Mouse (Mus musculus) liver, embryonic 16.5 days (tissue): ENCODE measurements around the gene Aldh3b3. TPM values are rescaled to one million over a fixed set of nuclear protein-coding genes. Genes with fewer than 3 reads are reported as not detected.
A peak's percentile ranks its signal among the peaks of the same experiment; 100 is the strongest.

Experiments
- ATAC-seq: fragments of 200-750 bp; cut with Nextera tagmentation; 2 replicates; pipeline ENCODE4 v1.8.0; 2017; ENCODE audit warnings: low read depth, mild to moderate bottlenecking, moderate number of reproducible peaks, moderate library complexity
- H3K27ac ChIP-seq: fragments of 300-500 bp; sonication (generic); 2 replicates; pipeline ENCODE4 v1.5.1; 2014; ENCODE audit warnings: mild to moderate bottlenecking, low read length
- H3K27me3 ChIP-seq: fragments of 300-500 bp; sonication (generic); 2 replicates; pipeline ENCODE4 v1.6.1; 2014; ENCODE audit warnings: low read depth, low read length, mixed read lengths; ENCODE audit not compliant: control insufficient read depth, insufficient read depth
- H3K36me3 ChIP-seq: fragments of 300-500 bp; sonication (generic); 2 replicates; pipeline ENCODE4 v1.6.1; 2014; ENCODE audit warnings: mild to moderate bottlenecking; ENCODE audit not compliant: control insufficient read depth, insufficient read depth
- H3K4me1 ChIP-seq: fragments of 300-500 bp; sonication (generic); 2 replicates; pipeline ENCODE4 v1.6.1; 2014; ENCODE audit warnings: low read depth, low read length, mixed read lengths; ENCODE audit not compliant: control insufficient read depth
- H3K4me2 ChIP-seq: fragments of 300-500 bp; sonication (generic); 2 replicates; pipeline ENCODE4 v1.6.1; 2014; ENCODE audit warnings: low read depth, low read length, mixed read lengths
- H3K4me3 ChIP-seq: fragments of 300-500 bp; sonication (generic); 2 replicates; pipeline ENCODE4 v1.5.1; 2014; ENCODE audit warnings: low read depth, mild to moderate bottlenecking, low read length
- H3K9ac ChIP-seq: fragments of 300-500 bp; sonication (generic); 2 replicates; pipeline ENCODE4 v1.6.1; 2014; ENCODE audit warnings: low read depth, low read length
- H3K9me3 ChIP-seq: fragments of 300-500 bp; sonication (generic); replicated peaks from 2 replicates; pipeline ENCODE4 v1.6.1; 2016; ENCODE audit warnings: low read length; ENCODE audit not compliant: control insufficient read depth
- WGBS: fragments of 180-500 bp; shearing (Covaris S2); extraction: QIAGEN DNeasy Blood & Tissue Kit; methylation state at CpG from one replicate; pipeline ENCODE4 v1.1.7; 2014; ENCODE audit not compliant: insufficient replicate concordance; 5-methylcytosine and 5-hydroxymethylcytosine counted together
- polyA plus RNA-seq: library from polyadenylated mRNA; unstranded; fragments of >200 nt; fragmentation: Nextera tagmentation; extraction: Ambion mirVana; gene quantifications from 2 replicates; pipeline ENCODE4 v1.2.1, GENCODE M21; 2015

The Aldh3b3 gene
- polyA plus RNA-seq, 1 experiment from 2014 or later: 0.12 TPM

- H3K4me3 ChIP-seq: peak overlapping the region; percentile 88
- peak overlapping the region; percentile 98 for H3K4me2 ChIP-seq
- WGBS: 20% methylated on average over 17 of the region's 17 CpGs
- peaks cover 17% of the 10 kb centered on the region for H3K4me1 ChIP-seq
- H3K27ac ChIP-seq: peak overlapping the region; percentile 98
- H3K9ac ChIP-seq: peak overlapping the region; percentile 89
- no peaks in the 10 kb centered on the region for H3K9me3 ChIP-seq
- peaks cover 2% of the 10 kb centered on the region; the same call in 1 of the 2 replicates for H3K36me3 ChIP-seq
- ATAC-seq: no peak
- H3K27me3 ChIP-seq: no peaks in the 10 kb centered on the region
These were observed 42.6 kb downstream of the Aldh3b3 start for GRCm38 (mm10) chr19:4000949-4001525.

GRCm38 (mm10) chr19:4001752-4002151 is 43.3 kb downstream of the Aldh3b3 start:
- no peaks in the 10 kb centered on the region for H3K27me3 ChIP-seq
- no peaks in the 10 kb centered on the region for H3K9me3 ChIP-seq
- WGBS: 79% methylated on average over 5 of the region's 5 CpGs
- no peak overlapping the region for H3K27ac ChIP-seq
- H3K4me2 ChIP-seq: no peak overlapping the region
- ATAC-seq: no peak
- H3K36me3 ChIP-seq: peaks cover 10% of the 10 kb centered on the region; the same call in 1 of the 2 replicates
- no peak overlapping the region for H3K9ac ChIP-seq
- H3K4me1 ChIP-seq: peaks cover 17% of the 10 kb centered on the region
- H3K4me3 ChIP-seq: no peak overlapping the region

GRCm38 (mm10) chr19:4003112-4003511 is 44.7 kb downstream of the Aldh3b3 start, which contains the start of gene Doc2g:
Doc2g (plus strand) TSS chr19:4003313.
- Histone ChIP-seq H3K27ac (no peak within 1 kb of the TSS), H3K4me2 (no peak within 1 kb of the TSS), H3K4me3 (no peak within 1 kb of the TSS), H3K9ac (no peak within 1 kb of the TSS), H3K9me3 (no peaks in the 10 kb centered on the region), H3K36me3 (peaks cover 21% of the 10 kb centered on the region), H3K27me3 (no peaks in the 10 kb centered on the region), H3K4me1 (peaks cover 17% of the 10 kb centered on the region)
- ATAC-seq: no peak
- 78% methylated on average over 1 of the region's 1 CpGs for WGBS

GRCm38 (mm10) chr19:4003641-4004040 is 45.2 kb downstream of the Aldh3b3 start:
- no peak overlapping the region for H3K9ac ChIP-seq
- WGBS: 75% methylated on average over 12 of the region's 12 CpGs
- no peak overlapping the region for H3K4me2 ChIP-seq
- no peak for ATAC-seq
- no peaks in the 10 kb centered on the region for H3K9me3 ChIP-seq
- peaks cover 17% of the 10 kb centered on the region for H3K4me1 ChIP-seq
- no peak overlapping the region for H3K4me3 ChIP-seq
- no peak overlapping the region for H3K27ac ChIP-seq
- H3K27me3 ChIP-seq: no peaks in the 10 kb centered on the region
- peaks cover 27% of the 10 kb centered on the region for H3K36me3 ChIP-seq

GRCm38 (mm10) chr19:4004331-4004730 is 45.9 kb downstream of the Aldh3b3 start:
- Histone ChIP-seq H3K27me3 (no peaks in the 10 kb centered on the region), H3K4me1 (peaks cover 16% of the 10 kb centered on the region), H3K4me2 (no peak overlapping the region), H3K27ac (no peak overlapping the region), H3K36me3 (peaks cover 27% of the 10 kb centered on the region), H3K4me3 (no peak overlapping the region), H3K9ac (no peak overlapping the region), H3K9me3 (no peaks in the 10 kb centered on the region)
- no peak for ATAC-seq
- 77% methylated on average over 15 of the region's 15 CpGs for WGBS

GRCm38 (mm10) chr19:4005091-4005490 is 46.6 kb downstream of the Aldh3b3 start:
- Histone ChIP-seq H3K4me3 (no peak overlapping the region), H3K4me1 (peaks cover 10% of the 10 kb centered on the region), H3K9me3 (no peaks in the 10 kb centered on the region), H3K4me2 (no peak overlapping the region), H3K27me3 (no peaks in the 10 kb centered on the region), H3K27ac (no peak overlapping the region), H3K36me3 (peaks cover 28% of the 10 kb centered on the region), H3K9ac (no peak overlapping the region)
- WGBS: 79% methylated on average over 9 of the region's 9 CpGs
- ATAC-seq: no peak

- Histone ChIP-seq H3K36me3 (peaks cover 29% of the 10 kb centered on the region), H3K27me3 (no peaks in the 10 kb centered on the region), H3K9ac (no peak overlapping the region), H3K4me3 (no peak overlapping the region), H3K4me1 (peaks cover 8% of the 10 kb centered on the region), H3K4me2 (no peak overlapping the region), H3K9me3 (no peaks in the 10 kb centered on the region), H3K27ac (no peak overlapping the region)
- ATAC-seq: no peak
- 81% methylated on average over 8 of the region's 8 CpGs for WGBS
These were observed 47.5 kb downstream of the Aldh3b3 start for GRCm38 (mm10) chr19:4005971-4006370.

GRCm38 (mm10) chr19:4011086-4011485 is 52.6 kb downstream of the Aldh3b3 start:
- ATAC-seq: no peak
- Histone ChIP-seq H3K4me2 (no peak overlapping the region), H3K27me3 (no peaks in the 10 kb centered on the region), H3K4me3 (no peak overlapping the region), H3K9me3 (no peaks in the 10 kb centered on the region), H3K27ac (no peak overlapping the region), H3K36me3 (peaks cover 26% of the 10 kb centered on the region), H3K4me1 (peaks cover 32% of the 10 kb centered on the region), H3K9ac (no peak overlapping the region)
- 89% methylated on average over 5 of the region's 5 CpGs for WGBS

- WGBS: under 1% methylated on average over 45 of the region's 45 CpGs
These were observed 54.1 kb downstream of the Aldh3b3 start, which contains the start of gene Ndufv1 for GRCm38 (mm10) chr19:4012432-4013022. Ndufv1 (minus strand) TSS chr19:4012806.

More at GRCm38 (mm10) chr19:4012432-4013022, 54.1 kb downstream of the Aldh3b3 start, which contains the start of gene Ndufv1:
- Histone ChIP-seq H3K9ac (peak within 1 kb of the TSS; percentile 84), H3K27me3 (no peaks in the 10 kb centered on the region), H3K27ac (peak within 1 kb of the TSS; percentile 80), H3K4me2 (peak within 1 kb of the TSS; percentile 80), H3K36me3 (peaks cover 13% of the 10 kb centered on the region), H3K9me3 (no peaks in the 10 kb centered on the region), H3K4me1 (peaks cover 34% of the 10 kb centered on the region), H3K4me3 (peak within 1 kb of the TSS; percentile 92)
- ATAC-seq: peak; percentile 99
